Mouse (Mus musculus): ENCODE results near the gene Gtf2h5. TPM values are rescaled to one million over a fixed set of nuclear protein-coding genes. Genes with fewer than 3 reads are reported as not detected.

Gene Gtf2h5
- polyA plus RNA-seq, 1 experiment: 13.5 TPM

DNA sequence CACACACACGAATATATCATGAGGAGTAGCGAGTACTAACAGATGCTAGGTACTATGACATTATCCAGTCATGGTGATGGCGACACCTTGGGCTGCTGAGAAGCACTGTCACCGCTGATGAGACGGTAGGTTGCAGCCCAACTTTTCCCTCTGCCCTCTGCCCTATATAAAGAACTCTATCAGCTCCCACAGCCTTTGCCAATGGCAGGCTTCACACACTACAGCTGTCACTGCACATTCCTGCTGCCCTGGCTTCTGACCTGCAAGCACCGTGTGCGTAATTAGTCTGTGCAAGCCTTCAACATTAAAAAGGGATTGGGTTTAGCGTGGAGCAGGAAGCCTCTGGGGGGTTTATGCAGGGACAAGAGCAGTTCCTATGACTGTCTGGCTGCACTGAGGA, 16.8 kb upstream of the Gtf2h5 start:
- H3K4me1 ChIP-seq (ENCODE audit: control insufficient read depth, insufficient read depth, low read length): no peaks in the 10 kb centered on the region

DNA sequence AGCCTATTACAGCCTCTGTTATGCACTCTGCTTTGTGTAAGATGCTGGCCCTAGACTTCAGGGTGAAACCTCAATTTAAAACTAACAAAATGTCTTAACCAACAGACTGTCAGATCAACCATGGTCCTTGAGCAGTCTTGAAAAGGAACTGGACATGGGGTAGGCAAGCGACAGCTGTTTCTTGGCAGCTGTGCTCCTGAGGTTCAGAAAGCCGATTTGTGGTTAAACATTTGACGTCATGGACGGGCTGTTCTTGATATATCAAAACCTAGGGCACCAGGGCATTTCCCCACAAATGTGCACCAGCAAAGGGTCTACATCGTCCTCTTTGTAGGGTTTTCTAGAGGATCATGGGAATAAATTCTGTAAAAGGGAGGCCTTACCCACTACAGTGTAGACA, 16.1 kb upstream of the Gtf2h5 start:
- H3K27me3 ChIP-seq (ENCODE audit: control insufficient read depth, insufficient read depth, low read length): no peaks in the 10 kb centered on the region
- peaks cover 4% of the 10 kb centered on the region for H3K36me3 ChIP-seq (ENCODE audit: control insufficient read depth, insufficient read depth, low read length)
- no peak overlapping the region for H3K4me3 ChIP-seq (ENCODE audit: control insufficient read depth, low read depth, low read length)
- TF ChIP-seq CTCF (IDR thresholded peaks at IDR 0.05; ENCODE audit: control insufficient read depth, insufficient read depth, insufficient replicate concordance, low read depth, low read length) (no peak), POLR2A (IDR thresholded peaks at IDR 0.05; ENCODE audit: control insufficient read depth, low read depth, low read length) (no peak)
- H3K4me1 ChIP-seq (ENCODE audit: control insufficient read depth, insufficient read depth, low read length): no peaks in the 10 kb centered on the region
- H3K27ac ChIP-seq (ENCODE audit: control insufficient read depth, insufficient read depth, low read depth, low read length): no peak overlapping the region

More for the DNA sequence above, 16.8 kb upstream of the Gtf2h5 start:
- Histone ChIP-seq H3K27me3 (ENCODE audit: control insufficient read depth, insufficient read depth, low read length) (no peaks in the 10 kb centered on the region), H3K4me3 (ENCODE audit: control insufficient read depth, low read depth, low read length) (no peak overlapping the region), H3K27ac (ENCODE audit: control insufficient read depth, insufficient read depth, low read depth, low read length) (no peak overlapping the region), H3K36me3 (ENCODE audit: control insufficient read depth, insufficient read depth, low read length) (peaks cover 4% of the 10 kb centered on the region)
- TF ChIP-seq CTCF (IDR thresholded peaks at IDR 0.05; ENCODE audit: control insufficient read depth, insufficient read depth, insufficient replicate concordance, low read depth, low read length) (no peak), POLR2A (IDR thresholded peaks at IDR 0.05; ENCODE audit: control insufficient read depth, low read depth, low read length) (no peak)

DNA sequence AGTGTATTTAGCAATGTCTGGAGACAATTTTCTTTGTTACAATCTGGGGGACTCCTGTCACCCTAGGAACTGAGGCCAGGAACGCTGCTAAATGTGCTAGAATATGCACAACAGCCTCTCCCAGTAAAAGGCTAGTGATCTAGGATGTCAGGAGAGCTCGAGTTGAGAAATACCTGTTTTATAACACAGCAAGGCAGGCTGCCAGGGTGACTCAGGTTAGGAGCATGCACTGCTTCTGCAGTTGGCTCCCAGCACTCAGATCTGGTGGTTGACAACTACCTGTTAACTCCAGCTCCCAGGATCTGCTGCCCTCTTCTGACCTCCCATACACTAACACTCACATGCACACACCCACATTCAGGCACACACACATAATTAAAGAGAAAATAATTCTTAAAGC, 13.6 kb upstream of the Gtf2h5 start:
- no peak overlapping the region for H3K27ac ChIP-seq (ENCODE audit: control insufficient read depth, insufficient read depth, low read depth, low read length)
- no peak overlapping the region for H3K4me3 ChIP-seq (ENCODE audit: control insufficient read depth, low read depth, low read length)
- TF ChIP-seq CTCF (IDR thresholded peaks at IDR 0.05; ENCODE audit: control insufficient read depth, insufficient read depth, insufficient replicate concordance, low read depth, low read length) (no peak), POLR2A (IDR thresholded peaks at IDR 0.05; ENCODE audit: control insufficient read depth, low read depth, low read length) (no peak)
- no peaks in the 10 kb centered on the region for H3K27me3 ChIP-seq (ENCODE audit: control insufficient read depth, insufficient read depth, low read length)
- no peaks in the 10 kb centered on the region for H3K4me1 ChIP-seq (ENCODE audit: control insufficient read depth, insufficient read depth, low read length)
- H3K36me3 ChIP-seq (ENCODE audit: control insufficient read depth, insufficient read depth, low read length): peaks cover 6% of the 10 kb centered on the region

DNA sequence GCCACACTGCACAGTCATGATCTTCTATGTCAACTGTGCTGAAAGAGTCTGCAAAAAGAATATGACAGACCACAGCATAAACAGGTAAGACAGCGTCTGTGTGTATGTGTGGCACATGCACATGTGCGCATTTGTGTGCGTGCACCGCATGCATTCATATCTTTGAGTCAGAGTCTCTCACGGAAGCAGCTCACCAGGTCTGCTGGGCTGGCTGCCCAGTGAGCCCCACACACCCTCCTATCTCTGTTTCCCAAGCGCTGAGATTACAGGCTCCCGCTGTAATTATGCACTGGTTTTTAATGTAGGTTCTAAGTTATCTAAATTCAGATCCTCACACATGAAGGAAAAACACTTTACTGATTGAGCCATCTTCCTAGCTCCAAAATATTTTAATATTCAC, 12.0 kb upstream of the Gtf2h5 start:
- Histone ChIP-seq H3K36me3 (ENCODE audit: control insufficient read depth, insufficient read depth, low read length) (peaks cover 7% of the 10 kb centered on the region), H3K4me3 (ENCODE audit: control insufficient read depth, low read depth, low read length) (no peak overlapping the region), H3K27ac (ENCODE audit: control insufficient read depth, insufficient read depth, low read depth, low read length) (no peak overlapping the region), H3K4me1 (ENCODE audit: control insufficient read depth, insufficient read depth, low read length) (no peaks in the 10 kb centered on the region), H3K27me3 (ENCODE audit: control insufficient read depth, insufficient read depth, low read length) (no peaks in the 10 kb centered on the region)
- TF ChIP-seq CTCF (IDR thresholded peaks at IDR 0.05; ENCODE audit: control insufficient read depth, insufficient read depth, insufficient replicate concordance, low read depth, low read length) (no peak), POLR2A (IDR thresholded peaks at IDR 0.05; ENCODE audit: control insufficient read depth, low read depth, low read length) (no peak)

DNA sequence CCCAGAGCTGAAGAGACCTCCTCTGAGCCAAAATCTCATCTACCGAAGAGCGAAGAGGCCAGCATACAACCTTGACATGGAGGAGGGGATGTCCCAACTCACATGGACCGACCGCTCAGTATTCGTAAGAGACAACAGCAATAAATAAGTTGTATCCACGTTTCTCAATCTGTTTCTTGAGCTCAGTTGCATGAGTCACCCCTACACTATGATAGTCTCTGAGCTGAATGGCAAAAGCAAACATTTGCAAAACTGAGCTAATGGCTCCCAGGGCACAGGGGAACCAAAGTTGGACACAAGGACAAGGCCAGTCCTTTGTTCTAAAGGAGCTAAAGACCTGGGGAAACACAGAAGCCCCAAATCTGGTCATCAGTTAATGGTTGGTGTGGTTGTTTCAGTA, 9.7 kb upstream of the Gtf2h5 start:
- TF ChIP-seq POLR2A (IDR thresholded peaks at IDR 0.05; ENCODE audit: control insufficient read depth, low read depth, low read length): no peak
- no peak for TF ChIP-seq CTCF (IDR thresholded peaks at IDR 0.05; ENCODE audit: control insufficient read depth, insufficient read depth, insufficient replicate concordance, low read depth, low read length)
- Histone ChIP-seq H3K4me1 (ENCODE audit: control insufficient read depth, insufficient read depth, low read length) (no peaks in the 10 kb centered on the region), H3K27me3 (ENCODE audit: control insufficient read depth, insufficient read depth, low read length) (no peaks in the 10 kb centered on the region), H3K27ac (ENCODE audit: control insufficient read depth, insufficient read depth, low read depth, low read length) (no peak overlapping the region), H3K36me3 (ENCODE audit: control insufficient read depth, insufficient read depth, low read length) (peaks cover 8% of the 10 kb centered on the region), H3K4me3 (ENCODE audit: control insufficient read depth, low read depth, low read length) (no peak overlapping the region)

DNA sequence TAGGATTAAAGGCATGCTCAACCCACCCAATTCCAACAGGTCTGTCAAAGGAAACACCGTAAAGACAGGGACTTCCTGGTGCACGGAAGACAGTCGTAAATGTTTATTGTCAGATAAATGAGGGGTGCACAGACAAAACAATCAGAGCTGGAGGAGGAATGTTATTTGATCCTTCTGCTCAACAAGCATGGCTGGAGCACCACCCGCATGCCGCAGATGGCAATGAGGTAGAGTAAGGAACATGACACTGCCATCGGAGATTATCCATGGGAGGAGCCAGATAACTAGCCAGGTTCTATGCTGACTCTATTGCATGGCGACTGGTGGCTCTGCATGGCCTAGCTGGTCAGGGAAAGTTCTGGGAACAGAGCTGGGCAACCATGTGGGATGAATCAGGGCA, 6.2 kb upstream of the Gtf2h5 start:
- Histone ChIP-seq H3K27me3 (ENCODE audit: control insufficient read depth, insufficient read depth, low read length) (no peaks in the 10 kb centered on the region), H3K36me3 (ENCODE audit: control insufficient read depth, insufficient read depth, low read length) (peaks cover 5% of the 10 kb centered on the region), H3K4me1 (ENCODE audit: control insufficient read depth, insufficient read depth, low read length) (no peaks in the 10 kb centered on the region), H3K27ac (ENCODE audit: control insufficient read depth, insufficient read depth, low read depth, low read length) (no peak overlapping the region), H3K4me3 (ENCODE audit: control insufficient read depth, low read depth, low read length) (no peak overlapping the region)
- no peak for TF ChIP-seq POLR2A (IDR thresholded peaks at IDR 0.05; ENCODE audit: control insufficient read depth, low read depth, low read length)

DNA sequence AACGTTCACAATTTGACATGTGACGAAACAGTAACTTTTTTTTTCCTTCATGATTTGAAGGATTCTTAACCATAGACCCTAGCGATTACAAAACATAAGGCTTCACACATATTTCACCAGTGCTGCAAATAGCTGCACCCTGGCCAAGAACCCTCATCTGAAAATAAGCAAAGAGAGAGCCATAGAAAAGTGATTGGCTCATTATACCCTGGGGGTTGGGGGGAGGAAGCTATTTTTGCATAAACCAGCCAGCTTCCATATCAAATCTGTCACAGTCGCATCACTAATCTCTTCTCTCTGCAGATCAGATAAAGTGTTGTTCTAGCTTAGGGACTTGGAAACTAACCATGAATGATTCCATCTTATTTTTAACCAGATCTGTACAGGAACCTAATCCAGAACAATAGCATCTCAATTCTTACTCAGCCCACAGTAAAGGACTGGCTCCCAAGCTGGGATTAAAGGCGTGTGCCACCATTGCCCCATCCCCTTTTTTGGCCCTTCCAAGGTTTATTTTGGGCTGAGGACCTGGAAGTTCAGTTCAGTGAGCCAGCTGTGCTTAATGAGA, 3.8 kb downstream of the Gtf2h5 start:
- H3K27me3 ChIP-seq (ENCODE audit: control insufficient read depth, insufficient read depth, low read length): no peaks in the 10 kb centered on the region
- no peaks in the 10 kb centered on the region for H3K36me3 ChIP-seq (ENCODE audit: control insufficient read depth, insufficient read depth, low read length)
- no peak overlapping the region for H3K27ac ChIP-seq (ENCODE audit: control insufficient read depth, insufficient read depth, low read depth, low read length)
- H3K4me1 ChIP-seq (ENCODE audit: control insufficient read depth, insufficient read depth, low read length): peaks cover 2% of the 10 kb centered on the region
- TF ChIP-seq POLR2A (IDR thresholded peaks at IDR 0.05; ENCODE audit: control insufficient read depth, low read depth, low read length) (no peak), CTCF (IDR thresholded peaks at IDR 0.05; ENCODE audit: control insufficient read depth, insufficient read depth, insufficient replicate concordance, low read depth, low read length) (no peak)
- H3K4me3 ChIP-seq (ENCODE audit: control insufficient read depth, low read depth, low read length): no peak overlapping the region

DNA sequence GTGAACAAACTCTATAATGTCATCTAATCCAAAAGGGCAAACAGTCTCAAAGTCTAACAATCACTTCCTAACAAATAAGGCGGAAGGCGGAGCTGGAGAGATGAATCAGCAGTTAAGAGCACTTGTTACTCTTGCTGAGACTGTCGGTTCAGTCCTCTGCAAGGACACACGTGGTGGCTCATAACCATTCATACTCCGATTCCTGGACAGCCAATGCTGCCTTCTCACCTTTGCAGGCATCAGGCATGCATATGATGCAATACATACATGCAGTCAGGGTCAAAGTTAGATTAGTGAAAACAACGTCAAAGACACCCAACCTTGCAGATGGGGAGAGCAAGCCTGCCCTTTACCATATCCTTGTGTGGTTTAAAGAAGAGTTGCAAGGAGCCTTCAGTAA, 12.0 kb downstream of the Gtf2h5 start:
- Histone ChIP-seq H3K36me3 (ENCODE audit: control insufficient read depth, insufficient read depth, low read length) (no peaks in the 10 kb centered on the region), H3K4me3 (ENCODE audit: control insufficient read depth, low read depth, low read length) (no peak overlapping the region), H3K4me1 (ENCODE audit: control insufficient read depth, insufficient read depth, low read length) (no peaks in the 10 kb centered on the region), H3K27ac (ENCODE audit: control insufficient read depth, insufficient read depth, low read depth, low read length) (no peak overlapping the region), H3K27me3 (ENCODE audit: control insufficient read depth, insufficient read depth, low read length) (no peaks in the 10 kb centered on the region)
- TF ChIP-seq POLR2A (IDR thresholded peaks at IDR 0.05; ENCODE audit: control insufficient read depth, low read depth, low read length) (no peak), CTCF (IDR thresholded peaks at IDR 0.05; ENCODE audit: control insufficient read depth, insufficient read depth, insufficient replicate concordance, low read depth, low read length) (no peak)

Measured in testis, adult 2 months (tissue).